Mouse (Mus musculus) kidney, embryonic 15.5 days (tissue): ENCODE results near the gene Urah. TPM values are rescaled to one million over a fixed set of nuclear protein-coding genes. Genes with fewer than 3 reads are reported as not detected.

Source experiments
- ATAC-seq: fragments of 200-750 bp; cut with Nextera tagmentation; replicated peaks from 2 replicates; pipeline ENCODE4 v1.8.0; 2017; ENCODE audit warnings: moderate TSS enrichment; ENCODE audit not compliant: low FRiP score
- H3K27ac ChIP-seq: fragments of 300-500 bp; sonication (generic); 2 replicates; pipeline ENCODE4 v1.5.1; 2015; ENCODE audit warnings: mild to moderate bottlenecking, inconsistent platforms
- H3K27me3 ChIP-seq: fragments of 300-500 bp; sonication (generic); 2 replicates; pipeline ENCODE4 v1.6.1; 2015; ENCODE audit warnings: inconsistent platforms
- H3K36me3 ChIP-seq: fragments of 300-500 bp; sonication (generic); 2 replicates; pipeline ENCODE4 v1.6.1; 2015; ENCODE audit warnings: inconsistent platforms
- H3K4me1 ChIP-seq: fragments of 300-500 bp; sonication (generic); 2 replicates; pipeline ENCODE4 v1.6.1; 2015; ENCODE audit warnings: inconsistent platforms
- H3K4me2 ChIP-seq: fragments of 300-500 bp; sonication (generic); 2 replicates; pipeline ENCODE4 v1.6.1; 2015; ENCODE audit warnings: moderate library complexity, mild to moderate bottlenecking, inconsistent platforms
- H3K4me3 ChIP-seq: fragments of 300-500 bp; sonication (generic); replicated peaks from 2 replicates; pipeline ENCODE4 v1.5.1; 2015; ENCODE audit warnings: mild to moderate bottlenecking, inconsistent platforms
- H3K9ac ChIP-seq: fragments of 300-500 bp; sonication (generic); 2 replicates; pipeline ENCODE4 v1.6.1; 2015; ENCODE audit warnings: mild to moderate bottlenecking, inconsistent platforms
- H3K9me3 ChIP-seq: fragments of 300-500 bp; sonication (generic); replicated peaks from 2 replicates; pipeline ENCODE4 v1.6.1; 2016; ENCODE audit warnings: inconsistent platforms
- WGBS: fragments of 180-500 bp; shearing (Covaris S2); methylation state at CpG from one replicate; pipeline ENCODE4 v1.1.7; 2015; ENCODE audit warnings: mixed read lengths; 5-methylcytosine and 5-hydroxymethylcytosine counted together
- polyA plus RNA-seq: library from polyadenylated mRNA; unstranded; fragments of >200 nt; fragmentation: Nextera tagmentation; extraction: Ambion mirVana; gene quantifications from 2 replicates; pipeline ENCODE4 v1.2.1, GENCODE M21; 2015

Gene Urah
- polyA plus RNA-seq = 0.62 and 0.82 TPM in 2 replicates

- WGBS = 49% methylated on average over 20 of the region's 20 CpGs
These were observed at the start of gene Urah for GRCm38 (mm10) chr7:140834968-140835757. Gene Urah, plus strand, starts transcription at chr7:140835018.

GRCm38 (mm10) chr7:140787406-140788052 is 47.3 kb upstream of the Urah start, which contains the start of gene Syce1:
Gene Syce1, minus strand, starts transcription at chr7:140787852.
- no peaks in the 10 kb centered on the region for H3K9me3 ChIP-seq

More at GRCm38 (mm10) chr7:140834968-140835757, at the start of gene Urah:
- Histone ChIP-seq H3K36me3 (no peaks in the 10 kb centered on the region), H3K4me1 (no peaks in the 10 kb centered on the region), H3K9ac (no peak within 1 kb of the TSS), H3K27ac (no peak within 1 kb of the TSS), H3K27me3 (peaks cover 8% of the 10 kb centered on the region; the same call in 1 of the 2 replicates), H3K4me3 (no peak within 1 kb of the TSS), H3K9me3 (no peaks in the 10 kb centered on the region), H3K4me2 (no peak within 1 kb of the TSS)
- ATAC-seq = no peak; the same call in 1 of the 2 replicates

GRCm38 (mm10) chr7:140788053-140788435 is 46.8 kb upstream of the Urah start:
- Histone ChIP-seq H3K9ac (no peak overlapping the region), H3K36me3 (no peaks in the 10 kb centered on the region), H3K27me3 (no peaks in the 10 kb centered on the region), H3K27ac (no peak overlapping the region), H3K4me1 (no peaks in the 10 kb centered on the region), H3K9me3 (no peaks in the 10 kb centered on the region), H3K4me3 (no peak overlapping the region), H3K4me2 (no peak overlapping the region)
- ATAC-seq = no peak
- 87% methylated on average over 7 of the region's 7 CpGs for WGBS

More at GRCm38 (mm10) chr7:140787406-140788052, 47.3 kb upstream of the Urah start, which contains the start of gene Syce1:
- Histone ChIP-seq H3K9ac (no peak within 1 kb of the TSS), H3K4me1 (no peaks in the 10 kb centered on the region), H3K4me3 (no peak within 1 kb of the TSS), H3K36me3 (no peaks in the 10 kb centered on the region), H3K27me3 (no peaks in the 10 kb centered on the region), H3K27ac (no peak within 1 kb of the TSS), H3K4me2 (no peak within 1 kb of the TSS)
- WGBS = 84% methylated on average over 33 of the region's 33 CpGs
- ATAC-seq = no peak

GRCm38 (mm10) chr7:140793541-140793940 is 41.3 kb upstream of the Urah start:
- no peak for ATAC-seq

GRCm38 (mm10) chr7:140797619-140798018 is 37.2 kb upstream of the Urah start:
- 85% methylated on average over 3 of the region's 3 CpGs for WGBS
- Histone ChIP-seq H3K9ac (no peak overlapping the region), H3K9me3 (no peaks in the 10 kb centered on the region), H3K36me3 (no peaks in the 10 kb centered on the region), H3K27me3 (no peaks in the 10 kb centered on the region), H3K4me1 (peaks cover 3% of the 10 kb centered on the region; the same call in 1 of the 2 replicates), H3K4me2 (no peak overlapping the region), H3K4me3 (no peak overlapping the region), H3K27ac (no peak overlapping the region)
- ATAC-seq = no peak; the same call in 1 of the 2 replicates

More at GRCm38 (mm10) chr7:140793541-140793940, 41.3 kb upstream of the Urah start:
- Histone ChIP-seq H3K27me3 (no peaks in the 10 kb centered on the region), H3K4me1 (no peaks in the 10 kb centered on the region), H3K4me2 (no peak overlapping the region), H3K9ac (no peak overlapping the region), H3K27ac (no peak overlapping the region), H3K4me3 (no peak overlapping the region), H3K9me3 (no peaks in the 10 kb centered on the region), H3K36me3 (no peaks in the 10 kb centered on the region)
- 59% methylated on average over 4 of the region's 4 CpGs for WGBS

- H3K9me3 ChIP-seq = no peaks in the 10 kb centered on the region
- WGBS = 71% methylated on average over 2 of the region's 2 CpGs
- peaks cover 5% of the 10 kb centered on the region; the same call in 1 of the 2 replicates for H3K4me1 ChIP-seq
- H3K27ac ChIP-seq = no peak overlapping the region
- H3K4me2 ChIP-seq = no peak overlapping the region
- no peak overlapping the region for H3K9ac ChIP-seq
- ATAC-seq = no peak; the same call in 1 of the 2 replicates
- no peaks in the 10 kb centered on the region for H3K27me3 ChIP-seq
- no peaks in the 10 kb centered on the region for H3K36me3 ChIP-seq
- no peak overlapping the region for H3K4me3 ChIP-seq
These were observed 36.6 kb upstream of the Urah start for GRCm38 (mm10) chr7:140798212-140798611.

GRCm38 (mm10) chr7:140802629-140803028 is 32.2 kb upstream of the Urah start:
- WGBS = 32% methylated on average over 6 of the region's 6 CpGs
- H3K4me2 ChIP-seq = no peak overlapping the region
- no peaks in the 10 kb centered on the region for H3K9me3 ChIP-seq
- no peaks in the 10 kb centered on the region for H3K36me3 ChIP-seq
- no peak overlapping the region for H3K27ac ChIP-seq
- H3K9ac ChIP-seq = no peak overlapping the region
- H3K27me3 ChIP-seq = no peaks in the 10 kb centered on the region
- 0 out of 2 replicates have a peak, but pooled peaks have one; percentile 53 for ATAC-seq
- no peak overlapping the region for H3K4me3 ChIP-seq
- H3K4me1 ChIP-seq = peaks cover 5% of the 10 kb centered on the region; the same call in 1 of the 2 replicates

GRCm38 (mm10) chr7:140805704-140806103 is 29.1 kb upstream of the Urah start:
- ATAC-seq = no peak
- WGBS = 16% methylated on average over 1 of the region's 1 CpGs
- no peaks in the 10 kb centered on the region for H3K27me3 ChIP-seq

GRCm38 (mm10) chr7:140810496-140810895 is 24.3 kb upstream of the Urah start:
- Histone ChIP-seq H3K4me2 (no peak overlapping the region), H3K27ac (no peak overlapping the region), H3K9ac (no peak overlapping the region), H3K4me1 (no peaks in the 10 kb centered on the region), H3K36me3 (peaks cover 17% of the 10 kb centered on the region), H3K4me3 (no peak overlapping the region), H3K27me3 (no peaks in the 10 kb centered on the region), H3K9me3 (no peaks in the 10 kb centered on the region)
- ATAC-seq = no peak
- WGBS = 93% methylated on average over 6 of the region's 6 CpGs

More at GRCm38 (mm10) chr7:140805704-140806103, 29.1 kb upstream of the Urah start:
- peaks cover 5% of the 10 kb centered on the region; the same call in 1 of the 2 replicates for H3K4me1 ChIP-seq
- H3K4me3 ChIP-seq = no peak overlapping the region
- peaks cover 3% of the 10 kb centered on the region; the same call in 1 of the 2 replicates for H3K36me3 ChIP-seq
- H3K9ac ChIP-seq = no peak overlapping the region
- H3K27ac ChIP-seq = no peak overlapping the region
- H3K9me3 ChIP-seq = no peaks in the 10 kb centered on the region
- no peak overlapping the region for H3K4me2 ChIP-seq

- Histone ChIP-seq H3K36me3 (peaks cover 17% of the 10 kb centered on the region), H3K4me3 (no peak overlapping the region), H3K4me2 (no peak overlapping the region), H3K4me1 (no peaks in the 10 kb centered on the region), H3K27me3 (no peaks in the 10 kb centered on the region), H3K27ac (no peak overlapping the region), H3K9ac (no peak overlapping the region), H3K9me3 (no peaks in the 10 kb centered on the region)
- no peak for ATAC-seq
- WGBS = 83% methylated on average over 13 of the region's 13 CpGs
These were observed 23.1 kb upstream of the Urah start for GRCm38 (mm10) chr7:140811714-140812113.

- H3K4me3 ChIP-seq = no peak overlapping the region
- ATAC-seq = no peak
- H3K27me3 ChIP-seq = no peaks in the 10 kb centered on the region
- 87% methylated on average over 12 of the region's 12 CpGs for WGBS
- no peak overlapping the region for H3K27ac ChIP-seq
- H3K36me3 ChIP-seq = peaks cover 17% of the 10 kb centered on the region
- H3K4me1 ChIP-seq = no peaks in the 10 kb centered on the region
- no peak overlapping the region for H3K9ac ChIP-seq
- no peaks in the 10 kb centered on the region for H3K9me3 ChIP-seq
- H3K4me2 ChIP-seq = no peak overlapping the region
These were observed 22.0 kb upstream of the Urah start for GRCm38 (mm10) chr7:140812850-140813249.

GRCm38 (mm10) chr7:140820173-140820572 is 14.6 kb upstream of the Urah start:
- Histone ChIP-seq H3K27me3 (no peaks in the 10 kb centered on the region), H3K36me3 (no peaks in the 10 kb centered on the region), H3K4me2 (no peak overlapping the region), H3K4me1 (peaks cover 10% of the 10 kb centered on the region), H3K27ac (no peak overlapping the region), H3K9me3 (no peaks in the 10 kb centered on the region), H3K9ac (no peak overlapping the region), H3K4me3 (no peak overlapping the region)
- ATAC-seq = no peak
- 63% methylated on average over 4 of the region's 4 CpGs for WGBS
